Mouse (Mus musculus) embryonic stem cell, embryonic (primary cell): ENCODE results near the gene Myo1h.

Experiments
- CTCF ChIA-PET, 4 experiments: fragments of 300-600 bp in 2 of 4; fragments of 350-600 bp in 2 of 4; sonication (Branson Sonifier 250); formaldehyde crosslinking; loops; one replicate each; lab custom pipeline; 2022; ENCODE audit warnings: inconsistent platforms in 2 of 4; lab: Charles Lee
- POLR2A ChIA-PET, 4 experiments: fragments of 300-600 bp in 2 of 4; fragments of 350-600 bp in 2 of 4; sonication (Branson Sonifier 250); formaldehyde crosslinking; loops; one replicate each; lab custom pipeline; 2022; ENCODE audit warnings: antibody characterized with exemption in 4 of 4, inconsistent platforms in 1 of 4; lab: Charles Lee

The Myo1h gene

DNA sequence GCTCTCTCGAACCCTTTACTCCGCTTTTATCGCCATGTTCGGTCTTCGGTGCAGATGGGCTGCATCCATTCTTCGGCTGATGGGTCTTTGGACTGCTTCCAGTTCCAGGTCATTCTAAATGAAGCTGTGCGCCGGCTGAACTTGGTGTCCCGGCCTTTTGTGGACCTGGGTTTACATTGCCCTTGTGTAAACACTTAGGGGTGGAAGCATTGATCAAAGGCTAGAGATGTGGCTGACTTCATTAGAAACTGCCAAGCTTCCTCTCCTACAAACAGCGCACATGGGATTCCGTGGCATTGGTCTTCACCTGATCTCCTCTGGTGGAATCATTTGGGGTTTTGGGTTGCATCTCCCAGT, 20.7 kb downstream of the Myo1h start:
- CTCF ChIA-PET = interaction anchor here (0.5 to 2.6 kb wide), 54 partner anchors 8 to 353 kb away, joined by 3 to 30 read pairs (median 4); partner anchors contain the start of genes Foxn4 (in 1 of the 4), Mmab (in 1 of the 4) and Mvk (in 1 of the 4)
- POLR2A ChIA-PET = interaction anchor here in 2 of 4 experiments (0.9 to 1.6 kb wide), 8 partner anchors 9 to 171 kb away, joined by 3 to 5 read pairs (median 3); no protein-coding TSS in a partner anchor

DNA sequence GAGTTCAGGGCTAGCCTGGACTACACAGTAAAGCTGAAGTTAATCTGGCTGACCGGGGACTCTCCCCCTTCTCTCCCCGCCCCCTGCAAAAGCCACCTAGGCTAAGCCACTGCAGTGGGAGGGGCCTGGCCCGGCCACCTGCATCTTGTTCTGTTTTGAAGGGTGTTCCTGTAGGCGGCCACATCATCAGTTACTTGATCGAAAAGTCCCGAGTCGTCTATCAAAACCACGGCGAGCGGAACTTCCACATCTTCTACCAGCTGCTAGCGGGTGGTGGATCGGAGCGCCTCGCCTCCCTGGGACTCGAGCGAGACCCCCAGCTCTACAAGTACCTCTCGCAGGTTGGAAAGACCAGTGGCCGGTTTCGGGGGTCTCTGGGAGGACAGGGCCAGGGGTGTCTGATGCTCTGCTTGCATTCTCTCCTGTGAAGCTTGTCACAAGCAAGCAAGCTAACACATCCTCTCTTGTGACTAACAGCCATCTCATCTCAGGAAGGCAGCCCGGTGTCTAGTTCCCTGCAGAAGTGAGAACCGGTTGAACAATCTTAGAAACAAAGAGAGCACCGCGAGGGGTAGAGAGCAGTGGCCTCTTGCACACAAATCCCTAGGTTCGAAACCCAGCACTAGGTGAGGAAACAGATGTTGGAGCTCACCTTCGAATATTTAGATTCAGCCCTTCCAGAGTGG, 34.3 kb downstream of the Myo1h start:
- POLR2A ChIA-PET = interaction anchor here in 3 of 4 experiments (0.5 to 1.5 kb wide), 18 partner anchors 8 to 1064 kb away, joined by 3 to 7 read pairs (median 3); partner anchors contain the start of genes Kctd10 (in 1 of the 3), Mmab (in 1 of the 3), Mvk (in 1 of the 3) and Ube3b (in 1 of the 3)
- CTCF ChIA-PET = interaction anchor here (0.5 to 2.1 kb wide), 35 partner anchors 8 to 503 kb away, joined by 3 to 22 read pairs (median 4); partner anchors contain the start of genes Kctd10 (in 1 of the 4) and Ube3b (in 1 of the 4)

DNA sequence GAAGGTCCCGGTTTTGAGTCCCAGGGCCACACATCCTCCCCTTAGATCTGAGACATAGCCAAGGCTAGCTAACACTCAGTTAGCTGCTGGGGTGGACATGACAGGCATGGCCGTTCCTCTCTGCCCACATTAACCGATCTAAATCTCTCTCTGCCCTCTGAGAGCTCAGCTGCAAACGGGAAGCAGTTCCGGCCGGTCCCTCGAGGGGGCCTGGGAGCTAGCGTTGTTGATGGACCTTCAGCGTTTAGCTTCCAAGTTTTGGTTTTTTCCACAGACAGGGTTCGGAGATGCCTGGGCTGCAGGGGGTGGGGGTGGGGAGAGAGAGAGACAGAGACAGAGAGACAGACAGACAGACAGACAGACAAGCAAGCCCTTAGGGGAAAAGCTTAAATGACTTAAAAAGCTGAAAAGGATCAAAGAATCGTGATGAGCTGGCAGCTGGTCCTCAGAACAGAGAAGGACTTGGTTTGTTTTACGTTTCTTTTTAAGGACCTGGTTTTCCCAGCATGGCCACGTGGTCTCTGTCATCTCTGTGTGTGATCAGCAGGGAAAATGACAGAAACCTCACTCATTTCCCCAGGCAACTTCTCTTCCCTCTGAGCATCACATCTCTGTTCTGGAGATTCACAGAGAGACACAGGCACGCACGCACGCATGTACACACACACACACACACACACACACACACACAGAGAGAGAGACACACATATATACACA, 35.0 kb downstream of the Myo1h start:
- ChIA-PET POLR2A (interaction anchor here in 3 of 4 experiments (0.6 to 1.5 kb wide), 13 partner anchors 9 to 1063 kb away, joined by 3 to 7 read pairs (median 3); partner anchors contain the start of genes Kctd10 (in 1 of the 3), Ube3b (in 1 of the 3) and Ung (in 1 of the 3)), CTCF (interaction anchor here (0.5 to 2.1 kb wide), 37 partner anchors 9 to 502 kb away, joined by 3 to 22 read pairs (median 4); partner anchors contain the start of genes Kctd10 (in 1 of the 4) and Ube3b (in 1 of the 4))

DNA sequence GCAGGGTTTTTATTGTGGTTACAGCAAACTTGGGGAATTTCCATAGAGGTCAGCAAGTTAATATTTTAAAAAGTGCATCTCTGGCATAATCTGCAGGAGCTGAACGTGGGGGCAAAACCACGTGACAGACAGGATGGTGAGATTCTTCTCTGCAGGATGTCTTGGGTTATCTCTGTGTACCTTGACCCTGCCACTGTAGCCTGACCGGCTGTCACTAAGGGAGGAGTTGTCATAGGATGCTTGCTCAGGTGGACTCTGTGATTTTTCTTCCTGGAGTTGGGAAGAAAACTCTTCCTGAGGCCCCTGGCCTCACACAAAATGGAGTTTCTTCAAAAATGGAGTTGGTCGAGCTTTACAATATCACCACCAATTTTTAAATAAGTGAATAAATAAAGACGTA, 54.0 kb downstream of the Myo1h start:
- POLR2A ChIA-PET = interaction anchor here in 1 of 4 experiments (0.6 to 1.1 kb wide), 2 partner anchors 15 to 192 kb away, joined by 3 read pairs; no protein-coding TSS in a partner anchor
- CTCF ChIA-PET = no interaction called here

DNA sequence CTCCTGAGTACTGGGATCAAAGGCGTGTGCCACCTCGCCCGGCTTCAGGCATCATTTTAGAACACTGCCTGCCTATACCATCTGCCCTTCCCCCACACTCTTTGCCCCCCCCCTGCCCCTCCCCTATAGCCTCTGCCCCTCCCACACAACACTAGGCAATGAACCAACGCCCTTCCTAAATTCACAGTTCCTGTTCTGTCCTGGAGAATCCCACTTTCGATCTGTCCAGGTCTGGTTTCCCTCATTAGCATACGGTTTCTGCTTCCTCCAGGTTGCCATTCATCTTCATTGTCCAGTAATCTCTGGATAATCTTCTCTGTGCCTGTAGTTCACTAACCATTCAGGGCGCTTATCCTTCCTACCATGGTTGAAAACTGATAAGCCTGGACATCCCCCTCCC, 54.6 kb downstream of the Myo1h start:
- CTCF ChIA-PET = no interaction called here
- POLR2A ChIA-PET = no interaction called here

DNA sequence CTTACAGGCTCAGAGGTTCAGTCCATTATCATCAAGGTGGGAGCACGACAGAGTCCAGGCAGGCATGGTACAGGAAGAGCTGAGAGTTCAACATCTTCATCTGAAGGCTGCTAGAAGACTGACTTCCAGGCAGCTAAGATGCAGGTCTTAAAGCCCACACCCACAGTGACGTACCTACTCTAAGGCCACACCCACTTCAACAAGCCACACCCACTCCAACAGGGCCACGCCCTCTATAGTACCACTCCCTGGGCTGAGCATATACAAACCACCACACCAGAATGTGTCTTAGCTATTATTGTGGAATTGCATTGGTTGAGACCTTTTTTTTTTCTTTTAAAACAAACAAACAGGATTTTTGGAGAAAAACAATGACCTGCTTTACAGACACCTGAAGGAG, 56.6 kb downstream of the Myo1h start:
- CTCF ChIA-PET = interaction anchor here in 3 of 4 experiments (0.6 to 1.9 kb wide), 6 partner anchors 11 to 917 kb away, joined by 3 to 8 read pairs (median 3); no protein-coding TSS in a partner anchor
- POLR2A ChIA-PET = interaction anchor here in 2 of 4 experiments (0.7 to 1.7 kb wide), 4 partner anchors 8 to 116 kb away, joined by 3 to 11 read pairs (median 4); no protein-coding TSS in a partner anchor

DNA sequence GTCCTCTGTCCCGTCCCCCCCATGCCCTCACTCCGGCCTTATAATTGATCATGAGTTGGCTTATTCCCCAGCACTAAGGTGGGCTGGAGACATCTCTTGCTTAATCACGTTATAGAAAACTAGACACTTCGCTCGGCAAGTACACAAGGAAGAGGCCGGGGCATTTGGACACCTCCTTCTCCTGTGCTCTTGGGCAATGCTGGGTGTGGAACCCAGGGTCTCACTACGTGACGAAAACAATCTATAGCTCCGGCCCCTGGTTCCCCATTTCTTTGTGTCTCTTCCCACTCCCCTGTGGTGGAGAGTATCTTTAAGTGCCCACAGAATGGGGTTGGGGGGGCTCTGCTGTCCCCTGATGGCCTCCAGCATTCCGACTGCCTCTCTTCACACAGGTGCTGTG, 58.0 kb downstream of the Myo1h start:
- POLR2A ChIA-PET = interaction anchor here in 2 of 4 experiments (0.6 to 1.1 kb wide), 6 partner anchors 10 to 1532 kb away, joined by 3 to 4 read pairs (median 3); no protein-coding TSS in a partner anchor
- CTCF ChIA-PET = interaction anchor here in 3 of 4 experiments (0.6 to 1.1 kb wide), 5 partner anchors 32 to 293 kb away, joined by 3 to 4 read pairs (median 3); no protein-coding TSS in a partner anchor

DNA sequence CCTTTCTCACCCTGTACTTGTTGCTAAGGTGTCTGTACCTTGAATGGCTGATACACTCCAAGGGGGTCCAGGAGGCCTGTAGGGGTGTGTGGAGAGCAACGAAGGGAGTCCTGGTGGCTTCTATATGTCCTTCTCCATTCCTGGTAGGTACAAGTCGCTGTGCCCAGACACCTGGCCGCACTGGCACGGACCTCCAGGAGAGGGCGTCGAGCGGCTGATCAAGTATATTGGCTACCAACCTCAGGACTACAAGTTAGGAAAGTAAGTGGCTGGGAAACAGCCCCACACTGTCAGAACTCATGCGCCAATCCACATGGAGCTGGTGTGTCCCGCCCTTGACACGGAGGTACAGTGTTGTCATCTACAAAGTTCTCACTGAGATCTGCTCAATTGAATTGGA, 62.5 kb downstream of the Myo1h start:
- POLR2A ChIA-PET = interaction anchor here in 2 of 4 experiments (0.6 to 1.4 kb wide), 4 partner anchors 14 to 110 kb away, joined by 3 to 5 read pairs (median 4); no protein-coding TSS in a partner anchor
- CTCF ChIA-PET = interaction anchor here in 3 of 4 experiments (0.5 to 0.8 kb wide), 4 partner anchors 21 to 305 kb away, joined by 3 to 4 read pairs (median 4); no protein-coding TSS in a partner anchor

DNA sequence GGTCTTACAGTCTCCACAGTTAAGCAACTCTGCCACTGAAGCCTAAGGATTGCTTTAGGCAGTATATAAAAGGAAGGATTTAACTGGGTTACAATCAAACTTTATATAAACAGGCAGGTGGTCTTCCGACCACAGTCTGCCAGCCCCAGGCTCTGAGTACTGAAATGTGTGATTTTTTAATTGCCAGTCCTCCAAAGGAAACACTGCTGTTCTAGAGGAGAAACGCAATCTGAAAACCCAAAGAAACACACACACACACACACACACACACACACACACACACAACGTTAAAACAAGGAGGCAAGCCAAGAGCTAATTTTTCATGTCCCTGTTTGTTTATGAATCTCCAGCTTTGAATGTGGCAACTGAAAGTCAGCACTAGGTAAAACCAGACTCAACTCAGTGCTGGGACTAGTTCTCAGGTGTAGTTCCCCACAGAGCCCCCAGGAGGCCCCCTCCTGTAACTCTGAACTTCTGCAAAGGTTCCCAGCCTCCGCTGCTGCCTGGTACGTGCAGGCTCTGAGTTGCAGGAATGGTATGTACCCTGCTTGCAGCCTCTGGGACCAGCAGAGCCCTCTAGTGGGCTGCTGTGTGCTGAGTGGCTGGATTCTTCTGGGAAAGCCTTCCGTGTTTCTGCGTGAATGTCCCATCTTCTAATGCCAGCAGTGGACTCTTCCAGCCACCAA, 67.4 kb downstream of the Myo1h start:
- ChIA-PET POLR2A (interaction anchor here in 3 of 4 experiments (0.6 to 2.7 kb wide), 10 partner anchors 10 to 185 kb away, joined by 3 to 14 read pairs (median 4); partner anchors contain the start of genes Kctd10 (in 1 of the 3), Mmab (in 1 of the 3), Mvk (in 1 of the 3) and Ube3b (in 1 of the 3)), CTCF (interaction anchor here (0.6 to 1.7 kb wide), 14 partner anchors 11 to 311 kb away, joined by 3 to 7 read pairs (median 3); no protein-coding TSS in a partner anchor)

DNA sequence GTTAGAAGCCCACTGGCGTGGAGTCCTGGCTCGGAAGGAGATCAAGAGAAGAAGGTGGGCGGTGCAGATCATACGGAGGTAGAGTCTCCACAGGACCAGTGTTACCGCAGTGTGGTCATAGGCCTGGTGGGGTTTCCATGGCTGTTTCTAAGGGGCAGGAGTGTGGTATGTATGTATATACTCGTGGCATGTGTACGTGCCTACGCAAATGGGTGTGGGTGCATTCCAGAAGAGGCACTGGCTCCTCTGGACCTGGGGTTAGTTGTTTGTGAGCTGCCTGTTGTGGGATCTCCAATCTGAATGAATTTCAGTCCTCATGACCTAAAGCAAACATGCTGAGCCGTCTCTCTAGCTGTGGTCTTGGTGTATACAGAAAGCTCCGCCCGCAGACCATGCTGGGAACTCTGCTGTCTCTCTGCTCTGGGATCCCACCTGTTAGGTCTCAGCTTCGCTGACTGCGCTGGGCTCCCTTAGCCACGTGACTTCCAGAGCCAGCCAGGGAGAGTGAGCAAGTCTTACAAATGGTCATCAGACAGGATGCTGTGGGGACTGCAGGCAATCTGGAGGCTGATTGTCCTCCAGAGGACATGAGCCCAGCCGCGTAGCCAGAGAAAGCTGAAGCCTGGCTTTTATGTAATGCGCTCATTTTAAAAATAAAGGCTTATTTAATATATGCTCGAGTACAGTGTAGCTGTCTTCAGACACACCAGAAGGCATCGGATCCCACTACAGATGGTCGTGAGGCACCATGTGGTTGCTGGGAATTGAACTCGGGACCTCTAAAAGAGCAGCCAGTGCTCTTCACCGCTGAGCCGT, 68.2 kb downstream of the Myo1h start:
- POLR2A ChIA-PET = interaction anchor here in 3 of 4 experiments (0.5 to 2.7 kb wide), 15 partner anchors 10 to 324 kb away, joined by 3 to 14 read pairs (median 3); partner anchors contain the start of genes Fam222a (in 1 of the 3), Kctd10 (in 1 of the 3), Mmab (in 1 of the 3) and Mvk (in 1 of the 3)
- CTCF ChIA-PET = interaction anchor here (0.5 to 1.7 kb wide), 16 partner anchors 12 to 409 kb away, joined by 3 to 8 read pairs (median 4); partner anchors contain the start of genes Kctd10 (in 1 of the 4) and Ube3b (in 1 of the 4)

DNA sequence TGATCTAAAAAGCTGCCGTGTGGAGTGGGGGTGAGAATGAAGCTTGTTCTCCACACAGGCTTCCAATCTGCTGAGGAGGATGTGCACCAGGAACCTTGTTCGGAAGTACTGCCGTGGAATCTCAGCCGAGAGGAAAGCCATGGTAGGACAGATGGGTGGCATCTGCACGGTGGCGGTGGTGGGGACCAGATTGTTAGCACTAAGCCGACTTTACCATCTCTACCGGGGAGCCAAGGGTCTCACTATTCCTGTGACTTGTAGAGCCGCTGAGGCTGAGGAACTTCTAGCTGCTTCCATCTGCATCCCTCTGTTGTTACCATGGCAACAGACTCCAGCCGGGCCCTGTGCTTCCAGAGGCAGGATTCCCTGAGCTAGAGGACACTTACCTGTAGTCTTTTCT, 69.9 kb downstream of the Myo1h start:
- POLR2A ChIA-PET = interaction anchor here in 3 of 4 experiments (0.6 to 2.7 kb wide), 6 partner anchors 12 to 292 kb away, joined by 3 to 14 read pairs (median 4); partner anchors contain the start of genes Kctd10 (in 1 of the 3), Mmab (in 1 of the 3), Mvk (in 1 of the 3) and Ube3b (in 1 of the 3)
- CTCF ChIA-PET = interaction anchor here in 2 of 4 experiments (0.5 to 1.5 kb wide), 5 partner anchors 25 to 275 kb away, joined by 3 to 5 read pairs (median 3); no protein-coding TSS in a partner anchor

DNA sequence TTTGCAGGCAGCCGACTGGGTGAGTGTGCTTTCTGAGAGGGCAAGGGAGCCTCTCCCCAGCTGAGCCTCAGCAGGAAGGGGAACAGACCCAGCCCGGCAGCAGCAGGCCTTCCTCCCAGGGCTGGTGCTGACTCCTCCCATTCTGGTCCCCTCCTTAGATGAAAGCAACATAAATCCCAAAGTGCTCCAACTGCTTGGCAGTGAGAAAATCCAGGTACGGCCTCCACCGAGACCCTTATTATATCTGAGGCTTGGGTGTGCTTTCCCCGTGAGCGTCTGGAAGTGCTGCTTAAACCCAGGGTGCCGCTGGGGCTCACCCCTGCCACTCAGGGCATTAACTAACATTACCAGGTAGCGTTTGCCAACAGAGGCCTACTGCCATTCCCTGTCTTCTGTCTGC, 70.6 kb downstream of the Myo1h start:
- CTCF ChIA-PET = interaction anchor here in 3 of 4 experiments (0.6 to 1.5 kb wide), 5 partner anchors 24 to 245 kb away, joined by 3 to 5 read pairs (median 3); no protein-coding TSS in a partner anchor
- POLR2A ChIA-PET = interaction anchor here in 1 of 4 experiments (1.0 kb wide), 1 partner anchor 51 kb away, joined by 3 read pairs; no protein-coding TSS in a partner anchor

DNA sequence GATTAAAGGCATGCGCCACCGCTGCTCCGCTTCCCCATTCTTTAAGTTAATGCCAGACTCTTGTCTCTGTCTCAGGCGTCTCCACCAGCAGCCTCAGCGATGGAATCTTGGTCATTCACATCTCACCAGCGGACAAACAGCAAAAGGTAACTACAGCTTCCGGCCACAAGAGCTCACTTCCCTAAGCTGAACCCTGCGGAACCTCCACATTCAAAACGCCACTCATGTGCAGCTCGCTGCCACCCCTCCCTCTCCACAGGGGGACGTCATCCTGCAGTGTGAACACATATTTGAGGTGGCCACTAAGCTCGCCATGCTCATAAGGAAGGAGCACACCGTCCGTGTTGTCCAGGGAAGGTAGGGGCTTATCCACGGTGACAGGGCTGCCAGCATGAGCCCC, 72.0 kb downstream of the Myo1h start:
- ChIA-PET CTCF (no interaction called here), POLR2A (interaction anchor here in 1 of 4 experiments (0.9 kb wide), 1 partner anchor 233 kb away, joined by 3 read pairs; the partner anchor contains the start of gene Alkbh2)

DNA sequence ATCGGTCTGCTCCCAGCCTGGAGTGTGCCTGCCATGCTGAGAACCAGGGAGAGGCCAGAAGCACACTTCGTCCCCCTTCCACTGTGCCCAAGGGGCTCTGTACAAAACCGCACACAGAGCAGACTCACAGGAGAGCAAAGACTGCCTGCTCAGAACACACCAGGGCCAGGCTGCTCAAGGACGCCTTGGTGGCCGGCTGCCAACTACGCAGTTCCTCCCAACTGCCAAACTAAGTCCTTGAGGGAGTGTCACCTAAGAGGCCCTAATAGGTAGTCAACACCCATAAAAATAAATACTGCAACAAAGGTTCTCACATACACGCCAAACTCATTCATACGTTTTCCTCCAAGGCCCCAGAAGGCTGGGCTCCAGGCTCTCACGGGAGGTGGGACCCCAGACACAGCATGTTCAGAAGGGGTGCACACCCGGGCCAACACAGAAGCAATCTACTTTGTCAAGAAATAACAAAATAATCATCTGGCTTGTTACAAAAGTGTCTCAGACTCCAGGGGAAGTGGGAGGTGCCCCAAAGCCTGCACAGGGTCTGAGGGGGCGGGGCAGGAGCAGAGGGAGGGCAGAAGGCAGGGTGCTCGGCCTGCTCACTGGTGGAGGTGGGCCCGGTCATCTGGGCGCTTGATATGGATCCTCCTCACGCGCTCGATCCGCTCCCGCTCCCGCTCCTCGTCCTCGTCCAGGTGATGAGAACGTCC, 76.2 kb downstream of the Myo1h start:
- CTCF ChIA-PET = no interaction called here
- POLR2A ChIA-PET = no interaction called here

DNA sequence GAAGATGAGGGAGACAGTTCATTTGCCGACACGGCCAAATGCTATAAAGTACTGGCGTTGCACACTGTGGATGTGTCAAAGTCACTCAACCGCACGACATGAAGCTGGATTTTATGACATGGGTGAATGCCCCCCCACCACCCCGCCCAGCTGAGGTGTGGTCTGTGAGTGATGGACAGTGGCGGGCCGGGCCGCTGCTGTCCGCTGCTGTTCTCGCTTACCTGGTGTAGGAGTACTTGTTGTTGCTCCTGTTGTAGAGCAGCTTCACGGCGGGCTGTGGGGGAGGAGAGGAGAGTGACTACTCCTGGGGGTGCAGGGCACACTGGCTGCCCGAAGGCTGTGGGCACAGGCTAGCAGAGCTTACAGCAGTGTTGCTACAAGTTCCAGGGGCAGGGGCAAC, 79.2 kb downstream of the Myo1h start:
- ChIA-PET POLR2A (no interaction called here), CTCF (interaction anchor here in 1 of 4 experiments (0.6 kb wide), 1 partner anchor 339 kb away, joined by 3 read pairs; no protein-coding TSS in a partner anchor)
